Mouse (Mus musculus) G1E-ER4 (cell line): ENCODE data around the gene Ifne. TPM values are rescaled to one million over a fixed set of nuclear protein-coding genes. Genes with fewer than 3 reads are reported as not detected.
"Not testable (repeated sequence)": the region's sequence is repeated elsewhere in the genome, so short reads cannot be mapped to it uniquely, and the experiment has no call there.

Source experiments
- GATA1 ChIP-seq: IDR thresholded peaks from one replicate; pipeline ENCODE4 v1.8.0; 2012; ENCODE audit warnings: low read length, inconsistent platforms
- polyA plus RNA-seq: library from polyadenylated mRNA; stranded (reverse); fragments of >175 nt; gene quantifications from 2 replicates; pipeline ENCODE4 v1.2.3, GENCODE M21; 2012

Gene Ifne
- polyA plus RNA-seq, 1 experiment = not detected

DNA sequence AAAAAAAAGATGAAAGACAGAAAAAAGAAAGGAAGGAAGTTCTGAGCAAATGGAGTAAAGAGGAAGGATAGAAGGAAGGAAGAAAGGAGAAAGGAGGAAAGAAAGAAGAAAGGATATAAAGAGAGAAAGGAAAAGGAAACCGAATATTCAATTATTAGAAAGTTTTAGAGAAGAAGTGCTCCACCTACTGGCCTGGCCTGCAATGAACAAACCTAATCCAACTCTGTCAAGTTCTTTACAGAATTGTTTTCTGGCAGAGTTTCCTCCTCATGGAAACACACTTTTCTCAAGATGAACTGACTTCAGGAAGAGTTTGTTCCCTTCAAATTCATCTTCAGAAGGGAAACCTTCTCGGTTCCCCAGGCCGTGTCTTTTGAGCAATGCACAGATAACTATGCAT lies 41.2 kb downstream of the Ifne start:
- no peak for TF ChIP-seq GATA1

GRCm38 (mm10) chr4:88835225-88835624 lies 44.8 kb downstream of the Ifne start, which contains the start of gene Ifna5:
Ifna5 (plus strand) TSS chr4:88835525.
- TF ChIP-seq GATA1 = not testable (repeated sequence)

DNA sequence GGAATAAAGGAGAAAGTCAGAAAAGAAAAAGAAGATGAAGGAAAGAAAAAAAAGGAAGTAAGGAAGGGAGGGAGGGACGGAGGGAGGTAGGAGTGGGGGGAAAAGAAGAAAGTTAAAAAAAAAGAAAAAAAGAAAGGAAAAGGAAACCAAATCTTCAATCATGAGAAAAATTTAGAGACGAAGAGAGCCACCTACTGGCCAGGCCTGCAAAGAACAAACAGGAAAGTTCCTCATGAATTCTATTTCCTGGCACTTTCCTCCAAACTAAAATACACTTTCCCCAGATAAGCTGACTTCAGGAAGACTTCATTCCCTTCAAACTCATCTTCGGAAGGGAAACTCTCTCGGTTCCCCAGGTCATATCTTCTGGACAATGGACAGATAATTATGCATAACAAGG lies 49.5 kb downstream of the Ifne start:
- TF ChIP-seq GATA1 = no peak

Other genes starting within 250 kb of the Ifne start
- gene C87499, start 245.8 kb downstream of the Ifne start, polyA plus RNA-seq = not detected in 2 replicates
- not detected in 2 replicates for gene Ifna13, start 235.7 kb downstream of the Ifne start, polyA plus RNA-seq
- gene Ifna16, start 203.3 kb downstream of the Ifne start, polyA plus RNA-seq = not detected in 2 replicates
- gene Ifna2, start 196.3 kb downstream of the Ifne start, polyA plus RNA-seq = not detected in 2 replicates
- gene Ifnab, start 188.8 kb downstream of the Ifne start, polyA plus RNA-seq = not detected in 2 replicates
- not detected in 2 replicates for gene Gm26566, start 158.4 kb downstream of the Ifne start, polyA plus RNA-seq
- gene Klhl9, start 157.7 kb downstream of the Ifne start, polyA plus RNA-seq = 6.4 and 7.6 TPM in 2 replicates
- gene Gm13271, start 125.3 kb downstream of the Ifne start, polyA plus RNA-seq = not detected in 2 replicates
- gene Gm13283, start 120.1 kb downstream of the Ifne start, polyA plus RNA-seq = not detected in 2 replicates
- not detected in 2 replicates for gene Gm13290, start 106.4 kb downstream of the Ifne start, polyA plus RNA-seq
- gene Gm13289, start 103.3 kb downstream of the Ifne start, polyA plus RNA-seq = not detected in 2 replicates
- not detected in 2 replicates for gene Gm13272, start 100.4 kb downstream of the Ifne start, polyA plus RNA-seq
- not detected in 2 replicates for gene Ifnz, start 98.1 kb downstream of the Ifne start, polyA plus RNA-seq
- not detected in 2 replicates for gene Gm13276, start 94.5 kb downstream of the Ifne start, polyA plus RNA-seq
- gene Gm13277, start 91.6 kb downstream of the Ifne start, polyA plus RNA-seq = not detected in 2 replicates
- not detected in 2 replicates for gene Gm13278, start 88.7 kb downstream of the Ifne start, polyA plus RNA-seq
- gene Gm13275, start 85.7 kb downstream of the Ifne start, polyA plus RNA-seq = not detected in 2 replicates
- gene Gm13279, start 82.8 kb downstream of the Ifne start, polyA plus RNA-seq = not detected in 2 replicates
- gene Gm13285, start 80.5 kb downstream of the Ifne start, polyA plus RNA-seq = not detected in 2 replicates
- not detected in 2 replicates for gene Gm13287, start 76.9 kb downstream of the Ifne start, polyA plus RNA-seq
- not detected in 2 replicates for gene Gm13288, start 74.7 kb downstream of the Ifne start, polyA plus RNA-seq
- gene Ifna7, start 64.0 kb downstream of the Ifne start, polyA plus RNA-seq = not detected in 2 replicates
- not detected in 2 replicates for gene Ifna11, start 60.2 kb downstream of the Ifne start, polyA plus RNA-seq
- gene Ifna6, start 52.8 kb downstream of the Ifne start, polyA plus RNA-seq = not detected in 2 replicates
- gene Ifna5, start 44.7 kb downstream of the Ifne start, polyA plus RNA-seq = not detected in 2 replicates
- not detected in 2 replicates for gene Ifna4, start 38.3 kb downstream of the Ifne start, polyA plus RNA-seq
- gene Ifna1, start 30.1 kb downstream of the Ifne start, polyA plus RNA-seq = not detected in 2 replicates